Mouse (Mus musculus) lung, adult 2 months (tissue): ENCODE measurements at regions not wholly inside any gene's neighbourhood (a gene's known extent, or its start where the extent isn't known, plus 50 kb on each side); places are given as distances from the start of the nearest gene placed in this dataset.

Source experiments
- CTCF ChIP-seq: fragments of 200-500 bp; IDR thresholded peaks from 2 replicates; pipeline ENCODE4 v1.5.1; 2011; ENCODE audit warnings: mild to moderate bottlenecking, low read length, control low read depth; ENCODE audit not compliant: insufficient read depth
- POLR2A ChIP-seq: fragments of 200-500 bp; IDR thresholded peaks from 2 replicates; pipeline ENCODE4 v1.6.1; 2011; ENCODE audit warnings: low read depth, mild to moderate bottlenecking, control low read depth, low read length, borderline replicate concordance; ENCODE audit errors: extremely low read depth

GRCm38 (mm10) chr1:77629496-77630281 is 114.8 kb upstream of the Epha4 start:
- TF ChIP-seq CTCF (no peak), POLR2A (no peak)
